Mouse (Mus musculus): ENCODE results near the gene Srrt.

- no peak for TF ChIP-seq CTCF (IDR thresholded peaks at IDR 0.05; ENCODE audit: low read depth, low read length)
- no peak for TF ChIP-seq POLR2A (IDR thresholded peaks at IDR 0.05; ENCODE audit: insufficient read depth, low read length)
Observed at GRCm38 (mm10) chr5:137263897-137264720, 43.4 kb downstream of the Srrt start.

Measured in ES-Bruce4 (cell line).